Mouse (Mus musculus) kidney, embryonic 14.5 days (tissue): ENCODE data around the gene Apbb1. TPM values are rescaled to one million over a fixed set of nuclear protein-coding genes. Genes with fewer than 3 reads are reported as not detected.
A peak's percentile ranks its signal among the peaks of the same experiment; 100 is the strongest.

Source experiments
- ATAC-seq: fragments of 200-750 bp; cut with Nextera tagmentation; 2 replicates; pipeline ENCODE4 v1.8.0; 2017; ENCODE audit warnings: moderate number of reproducible peaks, mild to moderate bottlenecking, moderate TSS enrichment, moderate library complexity; ENCODE audit not compliant: low FRiP score, low TSS enrichment
- H3K27ac ChIP-seq: fragments of 300-500 bp; sonication (generic); 2 replicates; pipeline ENCODE4 v1.5.1; 2014; ENCODE audit warnings: low read depth, mild to moderate bottlenecking, low read length, moderate library complexity, mixed read lengths
- H3K27me3 ChIP-seq: fragments of 300-500 bp; sonication (generic); 2 replicates; pipeline ENCODE4 v1.6.1; 2014; ENCODE audit warnings: mild to moderate bottlenecking, low read length; ENCODE audit not compliant: control insufficient read depth, insufficient read depth
- H3K36me3 ChIP-seq: fragments of 300-500 bp; sonication (generic); 2 replicates; pipeline ENCODE4 v1.6.1; 2014; ENCODE audit warnings: low read length, mixed read lengths; ENCODE audit not compliant: control insufficient read depth, insufficient read depth
- H3K4me1 ChIP-seq: fragments of 300-500 bp; sonication (generic); 2 replicates; pipeline ENCODE4 v1.6.1; 2014; ENCODE audit warnings: low read length, mixed read lengths; ENCODE audit not compliant: control insufficient read depth, insufficient read depth
- H3K4me2 ChIP-seq: fragments of 300-500 bp; sonication (generic); replicated peaks from 2 replicates; pipeline ENCODE4 v1.6.1; 2014; ENCODE audit warnings: low read depth, mild to moderate bottlenecking, low read length
- H3K4me3 ChIP-seq: fragments of 300-500 bp; sonication (generic); 2 replicates; pipeline ENCODE4 v1.5.1; 2014; ENCODE audit warnings: mild to moderate bottlenecking, low read length
- H3K9ac ChIP-seq: fragments of 300-500 bp; sonication (generic); 2 replicates; pipeline ENCODE4 v1.6.1; 2014; ENCODE audit warnings: low read depth, mild to moderate bottlenecking, low read length, moderate library complexity
- H3K9me3 ChIP-seq: fragments of 300-500 bp; sonication (generic); 2 replicates; pipeline ENCODE4 v1.6.1; 2016; ENCODE audit warnings: low read length; ENCODE audit not compliant: control insufficient read depth
- WGBS: fragments of 180-500 bp; shearing (Covaris S2); extraction: QIAGEN DNeasy Blood & Tissue Kit; methylation state at CpG from one replicate; pipeline ENCODE4 v1.1.7; 2014; 5-methylcytosine and 5-hydroxymethylcytosine counted together
- polyA plus RNA-seq: library from polyadenylated mRNA; unstranded; fragments of >200 nt; fragmentation: Nextera tagmentation; extraction: Ambion mirVana; gene quantifications from 2 replicates; pipeline ENCODE4 v1.2.1, GENCODE M21; 2014

Gene Apbb1
- polyA plus RNA-seq, 1 experiment from 2014 or later = 40.1 TPM

- Histone ChIP-seq H3K4me2 (no peak overlapping the region), H3K27ac (no peak overlapping the region), H3K9ac (no peak overlapping the region), H3K4me3 (no peak overlapping the region), H3K4me1 (no peaks in the 10 kb centered on the region), H3K27me3 (no peaks in the 10 kb centered on the region), H3K9me3 (no peaks in the 10 kb centered on the region), H3K36me3 (no peaks in the 10 kb centered on the region)
- WGBS = 70% methylated on average over 2 of the region's 2 CpGs
- no peak for ATAC-seq
Measured at GRCm38 (mm10) chr7:105519771-105520170, 61.7 kb downstream of the Apbb1 start.

DNA sequence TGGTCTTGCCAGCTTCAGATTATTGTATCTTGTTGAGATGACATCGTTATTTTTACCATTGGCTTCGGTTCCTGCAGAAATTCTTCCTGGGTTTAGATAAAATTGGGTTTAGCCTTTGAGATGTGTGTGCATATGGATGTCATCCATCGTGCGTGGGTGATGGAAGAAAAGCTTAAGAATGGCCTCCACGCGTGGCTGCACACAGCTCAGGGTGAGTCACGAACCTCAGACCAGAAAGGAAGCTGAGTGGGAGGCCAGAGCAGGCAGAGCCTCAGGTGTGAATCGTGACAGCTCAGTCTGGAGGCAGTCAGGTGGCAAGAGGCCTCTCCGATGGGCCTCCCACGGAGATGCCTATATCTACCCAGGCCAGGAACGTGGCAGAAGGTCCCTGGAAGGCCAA lies 62.1 kb downstream of the Apbb1 start:
- no peak overlapping the region for H3K4me2 ChIP-seq
- H3K27me3 ChIP-seq = no peaks in the 10 kb centered on the region
- no peaks in the 10 kb centered on the region for H3K9me3 ChIP-seq
- H3K4me1 ChIP-seq = no peaks in the 10 kb centered on the region
- no peaks in the 10 kb centered on the region for H3K36me3 ChIP-seq
- 43% methylated on average over 11 of the region's 11 CpGs for WGBS
- no peak overlapping the region for H3K27ac ChIP-seq
- H3K4me3 ChIP-seq = no peak overlapping the region
- H3K9ac ChIP-seq = no peak overlapping the region
- no peak for ATAC-seq

DNA sequence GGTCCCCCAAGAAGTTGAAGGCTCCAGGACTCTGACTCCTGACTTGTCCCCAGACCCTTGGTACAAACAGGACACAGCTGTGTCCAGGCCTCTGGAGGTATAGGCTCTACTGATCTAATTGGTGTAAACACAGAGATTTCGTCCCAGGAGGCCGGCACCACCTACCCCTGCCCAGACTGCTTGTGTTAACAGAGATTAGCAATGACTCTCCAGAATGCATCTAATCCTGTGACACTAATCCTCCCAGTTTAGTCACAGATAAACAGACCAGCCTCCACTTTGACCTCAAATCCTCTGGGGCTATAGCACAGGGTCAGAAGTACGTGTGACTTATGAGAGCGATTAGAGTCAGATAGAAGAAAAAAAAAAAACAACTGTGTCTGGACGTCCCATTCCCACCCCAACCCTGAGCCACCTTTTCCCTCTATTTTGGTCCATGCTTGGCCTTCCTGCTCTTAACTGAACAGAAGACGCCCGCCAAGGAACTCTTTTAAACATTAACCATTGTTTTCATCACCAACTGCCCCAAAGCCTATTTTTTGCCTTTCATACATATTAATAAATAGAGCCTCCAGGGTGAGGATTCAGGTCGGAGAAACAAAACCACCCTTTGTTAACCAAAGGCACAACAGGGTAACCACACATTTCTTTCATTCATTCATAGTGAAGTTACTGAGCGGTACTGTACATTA lies 64.6 kb downstream of the Apbb1 start:
- Histone ChIP-seq H3K36me3 (no peaks in the 10 kb centered on the region), H3K9ac (no peak overlapping the region), H3K27me3 (no peaks in the 10 kb centered on the region), H3K4me1 (no peaks in the 10 kb centered on the region), H3K4me3 (no peak overlapping the region), H3K9me3 (no peaks in the 10 kb centered on the region), H3K27ac (no peak overlapping the region), H3K4me2 (no peak overlapping the region)
- 54% methylated on average over 9 of the region's 9 CpGs for WGBS
- ATAC-seq = no peak

DNA sequence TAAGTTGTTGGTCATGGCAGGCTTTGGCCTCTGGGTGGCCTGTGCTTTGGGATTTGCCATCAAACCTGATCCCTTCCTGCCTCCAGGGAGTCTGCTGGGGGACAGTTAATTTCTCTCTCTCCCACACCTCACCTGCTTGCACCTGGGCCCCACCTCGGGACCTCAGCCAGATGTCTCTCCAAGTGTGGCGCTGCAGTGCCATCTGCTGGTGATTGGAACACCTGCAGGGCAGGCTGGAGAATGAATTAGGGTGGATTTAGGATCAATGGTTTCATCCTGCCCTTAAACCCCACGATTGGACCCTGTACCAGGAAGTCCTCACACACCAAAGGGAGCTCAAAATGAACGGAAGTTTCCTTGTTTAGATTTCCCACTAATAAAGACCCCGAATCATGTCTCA lies 66.3 kb downstream of the Apbb1 start:
- no peak overlapping the region for H3K4me3 ChIP-seq
- ATAC-seq = peak; percentile 65
- WGBS = 12% methylated on average over 5 of the region's 5 CpGs
- no peak overlapping the region for H3K9ac ChIP-seq
- no peaks in the 10 kb centered on the region for H3K36me3 ChIP-seq
- H3K4me1 ChIP-seq = no peaks in the 10 kb centered on the region
- H3K4me2 ChIP-seq = no peak overlapping the region
- H3K27me3 ChIP-seq = no peaks in the 10 kb centered on the region
- no peaks in the 10 kb centered on the region for H3K9me3 ChIP-seq
- H3K27ac ChIP-seq = no peak overlapping the region

DNA sequence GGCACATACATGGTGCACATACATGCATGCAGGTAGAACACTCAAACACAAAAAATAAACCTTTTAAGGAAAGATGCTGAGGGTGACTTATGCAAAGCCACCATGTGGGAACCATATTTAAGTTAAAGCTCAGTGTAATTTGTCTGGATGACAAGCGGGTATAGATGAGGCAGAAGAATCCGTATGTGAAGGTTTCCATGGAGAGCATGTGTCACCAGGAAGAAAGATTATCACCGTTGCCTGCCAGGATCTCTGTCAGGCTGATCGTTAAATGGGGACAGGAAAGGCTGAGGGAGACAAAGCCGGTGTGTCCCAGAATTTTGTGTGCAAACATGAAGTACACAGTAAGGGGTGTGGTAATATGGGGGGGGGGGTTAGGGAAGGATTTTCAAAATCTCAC lies 66.9 kb downstream of the Apbb1 start:
- WGBS = 41% methylated on average over 5 of the region's 5 CpGs
- H3K4me1 ChIP-seq = no peaks in the 10 kb centered on the region
- ATAC-seq = no peak
- no peak overlapping the region for H3K4me2 ChIP-seq
- no peaks in the 10 kb centered on the region for H3K36me3 ChIP-seq
- H3K27ac ChIP-seq = no peak overlapping the region
- H3K27me3 ChIP-seq = no peaks in the 10 kb centered on the region
- H3K4me3 ChIP-seq = no peak overlapping the region
- H3K9me3 ChIP-seq = no peaks in the 10 kb centered on the region
- no peak overlapping the region for H3K9ac ChIP-seq

DNA sequence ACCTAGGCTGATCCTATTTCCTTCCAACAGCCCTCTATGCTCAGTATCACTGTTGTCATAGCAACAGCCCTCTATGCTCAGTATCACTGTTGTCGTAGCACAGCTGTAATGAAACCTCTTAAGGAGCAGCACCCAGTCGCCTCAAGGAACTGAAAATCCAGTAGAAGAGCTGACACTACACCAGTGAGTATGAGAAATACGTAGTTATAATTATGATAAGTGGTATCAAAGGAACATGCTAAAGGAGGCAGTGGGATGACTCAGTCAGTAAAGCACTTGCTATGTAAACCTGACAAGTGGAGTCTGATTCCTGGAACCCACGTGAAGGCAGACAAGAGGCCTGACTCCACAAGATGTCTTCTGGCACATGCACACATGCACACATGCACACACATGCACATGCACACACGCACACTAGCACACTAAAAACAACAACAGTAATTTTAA lies 67.6 kb downstream of the Apbb1 start:
- no peak overlapping the region for H3K4me2 ChIP-seq
- H3K9ac ChIP-seq = no peak overlapping the region
- no peak for ATAC-seq
- no peaks in the 10 kb centered on the region for H3K27me3 ChIP-seq
- H3K9me3 ChIP-seq = no peaks in the 10 kb centered on the region
- no peaks in the 10 kb centered on the region for H3K36me3 ChIP-seq
- WGBS = 52% methylated on average over 5 of the region's 5 CpGs
- no peak overlapping the region for H3K4me3 ChIP-seq
- H3K27ac ChIP-seq = no peak overlapping the region
- no peaks in the 10 kb centered on the region for H3K4me1 ChIP-seq

DNA sequence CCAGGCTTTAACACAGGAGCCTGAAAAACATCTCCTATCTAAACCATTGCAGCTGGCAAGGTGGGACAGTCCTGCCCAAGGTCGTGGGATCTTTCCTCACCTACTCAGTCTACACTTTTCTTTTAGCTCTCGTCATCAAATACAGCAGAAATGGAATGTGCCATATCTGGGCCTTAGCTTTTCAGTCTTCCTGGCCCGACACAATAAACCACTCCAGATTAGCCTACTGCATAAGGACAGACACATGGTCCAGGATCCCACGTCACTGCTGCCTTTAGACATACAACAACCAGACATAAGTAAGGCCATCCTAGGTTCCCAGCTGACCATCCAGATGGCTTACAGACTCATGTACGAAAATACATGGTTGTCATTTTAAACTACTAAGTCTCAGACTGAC lies 71.3 kb downstream of the Apbb1 start:
- Histone ChIP-seq H3K9me3 (no peaks in the 10 kb centered on the region), H3K27ac (no peak overlapping the region), H3K27me3 (no peaks in the 10 kb centered on the region), H3K4me1 (no peaks in the 10 kb centered on the region), H3K9ac (no peak overlapping the region), H3K4me3 (no peak overlapping the region), H3K4me2 (no peak overlapping the region), H3K36me3 (no peaks in the 10 kb centered on the region)
- ATAC-seq = no peak
- 88% methylated on average over 5 of the region's 5 CpGs for WGBS

Other genes with a start within 250 kb of the Apbb1 start
- not detected in 2 replicates for gene Olfr690, start 247.5 kb downstream of the Apbb1 start, polyA plus RNA-seq
- gene Olfr691, start 239.4 kb downstream of the Apbb1 start, polyA plus RNA-seq = 0.13 TPM in 1 of 2 replicates, not detected in the other
- not detected in 2 replicates for gene Olfr692, start 213.4 kb downstream of the Apbb1 start, polyA plus RNA-seq
- gene Gm5901, start 206.6 kb downstream of the Apbb1 start, polyA plus RNA-seq = not detected in 2 replicates
- gene Fam160a2, start 181.6 kb downstream of the Apbb1 start, polyA plus RNA-seq = 30.9 and 43.6 TPM in 2 replicates
- gene Cnga4, start 177.1 kb downstream of the Apbb1 start, polyA plus RNA-seq = not detected in 2 replicates
- gene Cckbr, start 155.9 kb downstream of the Apbb1 start, polyA plus RNA-seq = 0.56 and 0.58 TPM in 2 replicates
- gene Cavin3, start 99.4 kb downstream of the Apbb1 start, polyA plus RNA-seq = 48.0 and 55.0 TPM in 2 replicates
- 35.2 and 45.7 TPM in 2 replicates for gene Smpd1, start 27.3 kb downstream of the Apbb1 start, polyA plus RNA-seq
- gene Hpx, start 18.5 kb upstream of the Apbb1 start, polyA plus RNA-seq = 0.14 and 0.34 TPM in 2 replicates
- 18.8 and 25.5 TPM in 2 replicates for gene Trim3, start 51.9 kb upstream of the Apbb1 start, polyA plus RNA-seq
- 180 and 198 TPM in 2 replicates for gene Timm10b, start 58.4 kb upstream of the Apbb1 start, polyA plus RNA-seq
- gene Arfip2, start 58.8 kb upstream of the Apbb1 start, polyA plus RNA-seq = 88.2 and 94.8 TPM in 2 replicates
- 23.4 and 24.3 TPM in 2 replicates for gene Gm45799, start 58.9 kb upstream of the Apbb1 start, polyA plus RNA-seq
- 1.3 and 2.0 TPM in 2 replicates for gene Dnhd1, start 69.2 kb upstream of the Apbb1 start, polyA plus RNA-seq
- 249 and 305 TPM in 2 replicates for gene Ilk, start 154.9 kb upstream of the Apbb1 start, polyA plus RNA-seq
- 28.5 and 46.7 TPM in 2 replicates for gene Rrp8, start 155.7 kb upstream of the Apbb1 start, polyA plus RNA-seq
- 180 and 241 TPM in 2 replicates for gene Taf10, start 162.7 kb upstream of the Apbb1 start, polyA plus RNA-seq
- 58.0 and 86.4 TPM in 2 replicates for gene Tpp1, start 170.6 kb upstream of the Apbb1 start, polyA plus RNA-seq
- gene Dchs1, start 206.0 kb upstream of the Apbb1 start, polyA plus RNA-seq = 13.1 and 19.0 TPM in 2 replicates
- 434 and 459 TPM in 2 replicates for gene Mrpl17, start 229.4 kb upstream of the Apbb1 start, polyA plus RNA-seq